Mouse (Mus musculus): Measurements from ENCODE around the gene Lrrc28. TPM values are rescaled to one million over a fixed set of nuclear protein-coding genes. Genes with fewer than 3 reads are reported as not detected.

Gene Lrrc28
- polyA plus RNA-seq, 1 experiment from 2014 or later, result 10.4 TPM

- no peaks in the 10 kb centered on the region for H3K4me1 ChIP-seq (replicated peaks)
- H3K9me3 ChIP-seq, result no peaks in the 10 kb centered on the region
- H3K36me3 ChIP-seq, result no peaks in the 10 kb centered on the region
- H3K4me2 ChIP-seq (replicated peaks), result no peak overlapping the region
- ATAC-seq, result no peak
- no peak overlapping the region for H3K4me3 ChIP-seq (replicated peaks)
- WGBS, result 89% methylated on average over 3 of the region's 3 CpGs
- H3K9ac ChIP-seq, result no peak overlapping the region
- no peaks in the 10 kb centered on the region for H3K27me3 ChIP-seq (replicated peaks)
- H3K27ac ChIP-seq, result no peak overlapping the region
Measured at GRCm38 (mm10) chr7:67639006-67639405, 6.1 kb downstream of the Lrrc28 start.

- no peaks in the 10 kb centered on the region for H3K9me3 ChIP-seq
- no peak overlapping the region for H3K4me3 ChIP-seq (replicated peaks)
- no peak overlapping the region for H3K9ac ChIP-seq
- no peak overlapping the region for H3K27ac ChIP-seq
- ATAC-seq, result no peak
- no peaks in the 10 kb centered on the region for H3K4me1 ChIP-seq (replicated peaks)
- 87% methylated on average over 2 of the region's 2 CpGs for WGBS
- no peaks in the 10 kb centered on the region for H3K36me3 ChIP-seq
- no peaks in the 10 kb centered on the region for H3K27me3 ChIP-seq (replicated peaks)
- H3K4me2 ChIP-seq (replicated peaks), result no peak overlapping the region
Measured at GRCm38 (mm10) chr7:67636161-67636560, 8.9 kb downstream of the Lrrc28 start.

GRCm38 (mm10) chr7:67634210-67634609, 10.9 kb downstream of the Lrrc28 start:
- Histone ChIP-seq H3K9me3 (no peaks in the 10 kb centered on the region), H3K4me1 (replicated peaks) (no peaks in the 10 kb centered on the region), H3K4me3 (replicated peaks) (no peak overlapping the region), H3K4me2 (replicated peaks) (no peak overlapping the region), H3K9ac (no peak overlapping the region), H3K27me3 (replicated peaks) (no peaks in the 10 kb centered on the region), H3K36me3 (no peaks in the 10 kb centered on the region), H3K27ac (no peak overlapping the region)
- 86% methylated on average over 3 of the region's 3 CpGs for WGBS
- ATAC-seq, result no peak

- no peaks in the 10 kb centered on the region for H3K4me1 ChIP-seq (replicated peaks)
- H3K36me3 ChIP-seq, result no peaks in the 10 kb centered on the region
- H3K4me3 ChIP-seq (replicated peaks), result no peak overlapping the region
- no peaks in the 10 kb centered on the region for H3K27me3 ChIP-seq (replicated peaks)
- H3K27ac ChIP-seq, result no peak overlapping the region
- H3K4me2 ChIP-seq (replicated peaks), result no peak overlapping the region
- no peak overlapping the region for H3K9ac ChIP-seq
- 87% methylated on average over 5 of the region's 5 CpGs for WGBS
- ATAC-seq, result no peak
- H3K9me3 ChIP-seq, result no peaks in the 10 kb centered on the region
Measured at GRCm38 (mm10) chr7:67632380-67632779, 12.7 kb downstream of the Lrrc28 start.

- no peak overlapping the region for H3K4me3 ChIP-seq (replicated peaks)
- 22% methylated on average over 2 of the region's 2 CpGs for WGBS
- H3K4me1 ChIP-seq (replicated peaks), result no peaks in the 10 kb centered on the region
- no peak overlapping the region for H3K9ac ChIP-seq
- no peaks in the 10 kb centered on the region for H3K36me3 ChIP-seq
- no peak overlapping the region for H3K4me2 ChIP-seq (replicated peaks)
- H3K27ac ChIP-seq, result no peak overlapping the region
- ATAC-seq, result 0 out of 2 replicates have a peak, but pooled peaks have one; percentile 71
- no peaks in the 10 kb centered on the region for H3K9me3 ChIP-seq
- no peaks in the 10 kb centered on the region for H3K27me3 ChIP-seq (replicated peaks)
Measured at GRCm38 (mm10) chr7:67630817-67631216, 14.3 kb downstream of the Lrrc28 start.

GRCm38 (mm10) chr7:67629681-67630080, 15.4 kb downstream of the Lrrc28 start:
- Histone ChIP-seq H3K4me2 (replicated peaks) (no peak overlapping the region), H3K9ac (no peak overlapping the region), H3K27me3 (replicated peaks) (no peaks in the 10 kb centered on the region), H3K4me1 (replicated peaks) (no peaks in the 10 kb centered on the region), H3K9me3 (no peaks in the 10 kb centered on the region), H3K27ac (no peak overlapping the region), H3K36me3 (no peaks in the 10 kb centered on the region), H3K4me3 (replicated peaks) (no peak overlapping the region)
- WGBS, result 56% methylated on average over 5 of the region's 5 CpGs
- ATAC-seq, result no peak

- Histone ChIP-seq H3K27ac (no peak overlapping the region), H3K36me3 (no peaks in the 10 kb centered on the region), H3K4me3 (replicated peaks) (no peak overlapping the region), H3K4me1 (replicated peaks) (no peaks in the 10 kb centered on the region), H3K27me3 (replicated peaks) (no peaks in the 10 kb centered on the region), H3K9ac (no peak overlapping the region), H3K9me3 (no peaks in the 10 kb centered on the region), H3K4me2 (replicated peaks) (no peak overlapping the region)
- ATAC-seq, result no peak
- 90% methylated on average over 5 of the region's 5 CpGs for WGBS
Measured at GRCm38 (mm10) chr7:67626671-67627070, 18.4 kb downstream of the Lrrc28 start.

- H3K9me3 ChIP-seq, result no peaks in the 10 kb centered on the region
- no peak overlapping the region for H3K4me3 ChIP-seq (replicated peaks)
- H3K4me2 ChIP-seq (replicated peaks), result no peak overlapping the region
- H3K27me3 ChIP-seq (replicated peaks), result no peaks in the 10 kb centered on the region
- ATAC-seq, result no peak
- H3K27ac ChIP-seq, result no peak overlapping the region
- no peaks in the 10 kb centered on the region for H3K4me1 ChIP-seq (replicated peaks)
- H3K36me3 ChIP-seq, result no peaks in the 10 kb centered on the region
- H3K9ac ChIP-seq, result no peak overlapping the region
- 76% methylated on average over 3 of the region's 3 CpGs for WGBS
Measured at GRCm38 (mm10) chr7:67622151-67622550, 22.9 kb downstream of the Lrrc28 start.

GRCm38 (mm10) chr7:67619836-67620235, 25.2 kb downstream of the Lrrc28 start:
- no peak overlapping the region for H3K9ac ChIP-seq
- no peak overlapping the region for H3K4me3 ChIP-seq (replicated peaks)
- H3K4me1 ChIP-seq (replicated peaks), result no peaks in the 10 kb centered on the region
- no peak overlapping the region for H3K27ac ChIP-seq
- no peaks in the 10 kb centered on the region for H3K9me3 ChIP-seq
- no peak overlapping the region for H3K4me2 ChIP-seq (replicated peaks)
- no peaks in the 10 kb centered on the region for H3K36me3 ChIP-seq
- WGBS, result 90% methylated on average over 4 of the region's 4 CpGs
- H3K27me3 ChIP-seq (replicated peaks), result no peaks in the 10 kb centered on the region
- ATAC-seq, result no peak

- Histone ChIP-seq H3K4me2 (replicated peaks) (no peak overlapping the region), H3K9ac (no peak overlapping the region), H3K4me3 (replicated peaks) (no peak overlapping the region), H3K27ac (no peak overlapping the region), H3K4me1 (replicated peaks) (no peaks in the 10 kb centered on the region), H3K27me3 (replicated peaks) (no peaks in the 10 kb centered on the region), H3K36me3 (no peaks in the 10 kb centered on the region), H3K9me3 (no peaks in the 10 kb centered on the region)
- 86% methylated on average over 3 of the region's 3 CpGs for WGBS
- ATAC-seq, result no peak
Measured at GRCm38 (mm10) chr7:67618316-67618715, 26.8 kb downstream of the Lrrc28 start.

GRCm38 (mm10) chr7:67617646-67618045, 27.4 kb downstream of the Lrrc28 start:
- no peaks in the 10 kb centered on the region for H3K36me3 ChIP-seq
- no peak overlapping the region for H3K4me3 ChIP-seq (replicated peaks)
- no peaks in the 10 kb centered on the region for H3K9me3 ChIP-seq
- H3K4me2 ChIP-seq (replicated peaks), result no peak overlapping the region
- no peaks in the 10 kb centered on the region for H3K27me3 ChIP-seq (replicated peaks)
- WGBS, result 91% methylated on average over 10 of the region's 10 CpGs
- no peaks in the 10 kb centered on the region for H3K4me1 ChIP-seq (replicated peaks)
- ATAC-seq, result no peak
- no peak overlapping the region for H3K9ac ChIP-seq
- no peak overlapping the region for H3K27ac ChIP-seq

- H3K4me3 ChIP-seq (replicated peaks), result no peak overlapping the region
- no peak for ATAC-seq
- 80% methylated on average over 4 of the region's 4 CpGs for WGBS
- H3K4me1 ChIP-seq (replicated peaks), result no peaks in the 10 kb centered on the region
- no peak overlapping the region for H3K4me2 ChIP-seq (replicated peaks)
- H3K9ac ChIP-seq, result no peak overlapping the region
- no peaks in the 10 kb centered on the region for H3K27me3 ChIP-seq (replicated peaks)
- H3K9me3 ChIP-seq, result no peaks in the 10 kb centered on the region
- H3K36me3 ChIP-seq, result no peaks in the 10 kb centered on the region
- H3K27ac ChIP-seq, result no peak overlapping the region
Measured at GRCm38 (mm10) chr7:67616890-67617289, 28.2 kb downstream of the Lrrc28 start.

GRCm38 (mm10) chr7:67614464-67614861, 30.6 kb downstream of the Lrrc28 start:
- no peak for ATAC-seq
- H3K4me3 ChIP-seq (replicated peaks), result no peak overlapping the region
- no peak overlapping the region for H3K27ac ChIP-seq
- no peaks in the 10 kb centered on the region for H3K9me3 ChIP-seq
- H3K4me2 ChIP-seq (replicated peaks), result no peak overlapping the region
- H3K27me3 ChIP-seq (replicated peaks), result no peaks in the 10 kb centered on the region
- 89% methylated on average over 7 of the region's 7 CpGs for WGBS
- no peaks in the 10 kb centered on the region for H3K36me3 ChIP-seq
- no peak overlapping the region for H3K9ac ChIP-seq
- no peaks in the 10 kb centered on the region for H3K4me1 ChIP-seq (replicated peaks)
